Mouse (Mus musculus) layer of hippocampus, adult 2 months (tissue): ENCODE measurements around the gene Zfp266. TPM values are rescaled to one million over a fixed set of nuclear protein-coding genes. Genes with fewer than 3 reads are reported as not detected.

Experiments
- DNase-seq, 2 experiments: peaks; one replicate each; pipeline ENCODE4 v3.0.0; 2022; ENCODE audit warnings: low spot score in 2 of 2
- H3K27ac ChIP-seq: fragments of 200-600 bp; 2 replicates; pipeline ENCODE4 v1.8.1; 2022
- H3K4me3 ChIP-seq: fragments of 200-600 bp; 2 replicates; pipeline ENCODE4 v1.8.1; 2022; ENCODE audit warnings: mild to moderate bottlenecking
- CTCF ChIP-seq: fragments of 200-600 bp; conservative IDR thresholded peaks from 2 replicates; pipeline ENCODE4 v1.8.1; 2022; ENCODE audit warnings: antibody characterized with exemption, mild to moderate bottlenecking, moderate library complexity
- total RNA-seq, 2 experiments: library from RNA; stranded (reverse); gene quantifications; 2 replicates each; pipeline ENCODE4 v1.2.3; 2021

Gene Zfp266
- total RNA-seq, 2 experiments from 2014 or later: 39.8 to 45.1 TPM

DNA sequence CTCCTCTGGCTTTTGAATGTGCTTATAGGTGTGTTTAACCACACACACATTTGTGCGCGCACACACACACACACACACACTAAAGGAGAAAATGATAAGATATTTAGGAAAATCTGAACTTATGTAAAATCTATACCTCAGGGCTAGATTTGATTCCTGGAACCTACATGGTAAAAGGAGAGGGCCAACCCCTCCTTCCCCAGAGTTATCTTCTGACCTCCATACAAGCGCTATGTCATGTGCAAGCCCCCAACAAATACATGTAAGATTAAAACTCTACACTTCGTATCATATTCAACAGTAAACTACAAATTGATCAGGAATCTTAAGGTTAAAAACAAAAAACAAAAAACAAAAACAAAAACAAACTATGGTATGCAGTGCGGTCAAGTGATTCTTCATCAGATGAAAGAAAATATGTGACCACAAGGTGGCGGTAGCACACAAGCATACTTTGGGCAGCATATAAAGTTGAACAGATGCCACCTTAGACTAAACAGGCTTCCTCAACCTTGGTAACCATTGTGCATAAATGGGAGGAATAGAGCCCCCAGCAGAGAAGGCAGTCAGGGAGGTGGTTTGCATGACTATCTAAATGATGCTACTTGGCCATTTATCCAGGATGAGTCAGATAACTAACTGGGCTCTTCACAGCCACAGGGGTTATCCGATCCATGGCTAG is 54.3 kb downstream of the Zfp266 start:
- DNase-seq: peak; percentile 32 to 70
- Histone ChIP-seq H3K4me3 (no peak overlapping the region), H3K27ac (no peak overlapping the region)
- peak; percentile 88 for TF ChIP-seq CTCF

DNA sequence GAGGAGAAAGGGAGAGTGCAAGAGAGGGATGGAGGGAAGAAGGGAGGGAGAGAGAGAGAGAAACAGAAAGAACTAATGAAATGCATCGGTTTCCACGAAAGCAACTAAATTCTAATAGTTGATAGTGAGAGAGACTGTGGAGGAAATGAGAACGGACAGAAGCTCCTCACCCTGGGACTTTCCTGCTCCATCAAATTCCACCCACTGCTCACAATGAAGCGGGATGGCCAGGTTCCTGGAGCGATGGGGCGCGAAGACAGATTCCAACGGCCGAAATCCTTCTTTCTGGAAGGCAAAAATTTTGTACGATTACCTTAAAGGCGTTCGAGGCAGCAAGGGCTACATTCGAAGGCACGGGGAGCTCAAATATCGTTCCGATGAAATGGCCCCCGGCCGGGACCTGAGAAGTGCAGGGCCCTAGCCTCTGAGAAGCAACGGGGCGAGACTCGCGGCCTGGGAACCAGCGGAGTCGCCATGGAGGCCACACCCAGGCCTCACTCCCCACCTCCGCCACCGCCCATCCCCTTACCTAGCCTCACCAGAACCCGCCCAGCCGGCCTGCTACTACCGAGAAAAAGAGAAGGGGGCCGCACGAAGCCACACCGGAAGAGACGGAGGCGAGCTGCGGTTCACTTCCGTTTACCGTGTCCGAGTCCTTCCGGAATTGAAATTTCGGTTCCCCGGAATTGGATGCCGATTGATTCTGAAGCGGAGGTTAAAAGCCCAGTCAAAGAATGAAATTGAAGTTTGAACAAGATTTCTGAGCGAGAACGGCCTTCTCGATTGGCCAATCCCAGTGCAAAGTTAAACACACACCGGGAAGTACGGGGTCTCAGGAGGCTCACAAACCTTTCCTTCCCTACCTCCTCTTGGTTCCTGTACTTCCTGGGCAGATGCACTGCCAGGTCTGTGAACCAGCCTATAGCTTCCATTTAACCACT is 61.6 kb downstream of the Zfp266 start, which contains the start of gene Zfp26:
Zfp26 (minus strand) TSS at position 786 of the 941 bp plus-strand sequence.
- Histone ChIP-seq H3K4me3 (peak within 1 kb of the TSS; percentile 82), H3K27ac (peak within 1 kb of the TSS; percentile 87)
- no peak for TF ChIP-seq CTCF
- DNase-seq: peak; percentile 70 to 84

DNA sequence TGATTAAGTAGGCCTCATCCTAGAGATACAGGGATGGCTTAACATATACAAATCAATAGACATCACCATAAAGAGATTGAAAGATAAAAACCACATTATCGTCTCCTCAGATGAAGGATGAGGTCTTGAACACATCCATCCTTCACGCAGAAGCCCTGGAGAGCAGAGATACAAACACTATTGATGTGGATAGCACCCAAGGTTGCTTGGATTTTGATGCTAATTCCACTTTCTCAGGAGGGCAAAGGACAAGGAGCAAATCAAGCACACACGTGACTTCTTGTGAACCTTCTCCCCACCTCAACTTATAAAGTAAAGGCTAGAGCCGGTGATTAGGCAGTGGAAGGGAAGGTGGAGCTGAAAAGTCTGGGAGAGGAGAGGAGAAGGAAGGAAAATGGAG is 67.6 kb downstream of the Zfp266 start:
- DNase-seq: no peak
- no peak overlapping the region for H3K4me3 ChIP-seq
- no peak for TF ChIP-seq CTCF
- no peak overlapping the region for H3K27ac ChIP-seq

DNA sequence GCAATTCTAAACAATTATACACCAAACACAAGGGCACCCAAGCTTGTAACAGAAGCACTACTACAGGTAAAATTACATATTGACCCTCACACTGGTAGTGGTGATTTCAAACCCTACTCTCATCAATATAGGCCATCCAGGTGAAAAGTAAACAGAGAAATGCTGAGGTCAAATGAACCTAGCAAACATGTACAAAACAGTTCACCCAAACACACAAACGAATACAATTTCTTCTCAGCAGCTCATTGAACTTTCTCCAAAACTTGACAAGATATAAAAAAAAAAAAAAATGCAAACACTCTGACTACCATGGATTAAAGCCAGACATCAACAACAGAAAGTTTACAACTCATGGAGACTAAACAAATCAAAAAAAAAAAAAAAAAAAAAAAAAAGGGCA is 69.7 kb downstream of the Zfp266 start:
- no peak for TF ChIP-seq CTCF
- no peak for DNase-seq

More for the DNA sequence above, 69.7 kb downstream of the Zfp266 start:
- no peak overlapping the region for H3K27ac ChIP-seq
- H3K4me3 ChIP-seq: no peak overlapping the region

Other genes starting within 250 kb of the Zfp266 start
- gene Olfr39, start 239.1 kb downstream of the Zfp266 start, total RNA-seq: not detected
- not detected for gene Olfr873, start 222.9 kb downstream of the Zfp266 start, total RNA-seq
- gene Olfr18, start 185.3 kb downstream of the Zfp266 start, total RNA-seq: not detected
- gene Zfp560, start 136.2 kb downstream of the Zfp266 start, total RNA-seq: 1 to 10 TPM; 8.2 to 9.7 TPM
- gene Zfp26, start 61.3 kb downstream of the Zfp266 start, total RNA-seq: 10 to 100 TPM; 26.4 to 28.1 TPM
- gene Zfp426, start 28.7 kb downstream of the Zfp266 start, total RNA-seq: 10 to 100 TPM; 23.9 to 29.3 TPM
- gene Zfp846, start 59.9 kb upstream of the Zfp266 start, total RNA-seq: 10 to 100 TPM; 19.8 to 22.9 TPM
- gene Ubl5, start 121.5 kb upstream of the Zfp266 start, total RNA-seq: 100 to 1,000 TPM; 277 to 326 TPM
- gene Fbxl12, start 123.3 kb upstream of the Zfp266 start, total RNA-seq: 10 to 100 TPM; 25.5 to 27.7 TPM
- gene Pin1, start 130.7 kb upstream of the Zfp266 start, total RNA-seq: 10 to 100 TPM; 32.8 to 34.0 TPM
- 10 to 100 TPM; 31.6 to 37.6 TPM for gene Olfm2, start 224.9 kb upstream of the Zfp266 start, total RNA-seq